21 mouse cellular contexts compared by ENCODE assay signal in the genomic region with DNA sequence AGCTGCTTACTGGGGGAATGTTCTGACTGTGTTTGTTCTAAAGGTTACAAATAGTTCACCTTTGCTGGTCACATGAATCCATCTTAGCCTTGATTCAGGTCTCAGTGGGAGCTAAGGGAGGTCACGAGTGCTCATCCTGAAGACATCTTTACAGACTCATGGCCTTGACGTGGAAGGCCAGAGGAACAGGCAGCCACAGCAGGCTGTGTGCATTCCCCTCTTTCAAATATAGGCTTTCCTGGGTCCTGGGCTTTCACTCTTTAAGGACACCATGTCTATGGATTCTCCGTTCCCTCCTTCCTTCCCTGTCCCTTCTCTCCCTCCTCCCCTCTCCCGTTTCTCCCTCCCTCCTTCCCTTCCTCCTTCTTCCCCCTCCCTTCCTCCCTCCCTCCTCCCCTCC. TPM values are rescaled to one million over a fixed set of nuclear protein-coding genes. Genes with fewer than 3 reads are reported as not detected.
DNase-seq lines count a peak whose midpoint lies in the region; ATAC-seq lines count a peak whose summit lies in the region.
"Had no signal": no experiment of that assay in that cellular context is flagged by ENCODE, and none has a peak within 500 bp of the region (broad histone marks: within the 10 kb centered on the region; RNA-seq: fewer than 3 reads in every experiment).

No protein-coding gene starts in this region.

- ATAC-seq in embryonic facial prominence, embryonic 13.5 days (ENCODE audit: insufficient number of reproducible peaks, insufficient read depth, low FRiP score, low TSS enrichment, low read depth): no peak
- ATAC-seq in limb, embryonic 13.5 days (ENCODE audit: low FRiP score, low read depth): no peak
- ATAC-seq: forebrain, embryonic 16.5 days; hindbrain, embryonic 16.5 days; Patski had no signal

- peaks cover 5% of the 10 kb centered on the region; the same call in 1 of the 2 replicates for H3K9me3 ChIP-seq in embryonic facial prominence, embryonic 13.5 days
- no peaks in the 10 kb centered on the region for H3K9me3 ChIP-seq in limb, embryonic 13.5 days
- H3K9me3 ChIP-seq: hindbrain, embryonic 12.5 days had no signal

- peak; percentile 61 for DNase-seq in heart, adult 11 months
- DNase-seq in heart, postnatal 10 days: no peak
- DNase-seq in ZHBTc4 (ENCODE audit: low read depth, low spot score): peak; percentile 15
- DNase-seq in layer of hippocampus, postnatal 10 days (ENCODE audit: low spot score in 2 of 2): no peak
- no peak for DNase-seq in T-cell, adult 2 months (ENCODE audit: low spot score)
- DNase-seq: adrenal gland, postnatal 14 days; cerebellum, adult 11-12 months; cerebellum, adult 9-10 months; cerebellum, postnatal 25 days; gastrocnemius, postnatal 14 days; heart, postnatal 36 days; kidney, adult 18-20 months had no signal

- peaks cover 11% of the 10 kb centered on the region for H3K4me1 ChIP-seq in embryonic facial prominence, embryonic 13.5 days
- peaks cover 12% of the 10 kb centered on the region for H3K4me1 ChIP-seq in limb, embryonic 13.5 days

- H3K4me2 ChIP-seq in embryonic facial prominence, embryonic 13.5 days: no peak overlapping the region
- no peak overlapping the region for H3K4me2 ChIP-seq in limb, embryonic 13.5 days (replicated peaks)
- H3K4me2 ChIP-seq: heart, embryonic 12.5 days; hindbrain, embryonic 12.5 days had no signal

- WGBS in embryonic facial prominence, embryonic 13.5 days: 76% methylated on average over 4 of the region's 4 CpGs
- WGBS in limb, embryonic 13.5 days: 82% methylated on average over 4 of the region's 4 CpGs

- intact Hi-C loops in heart, postnatal 10 days (cut with DNase I): loop anchor here (5.0 kb wide), 3 partner anchors 158 to 558 kb away; no protein-coding TSS in a partner anchor

- H3K9ac ChIP-seq in embryonic facial prominence, embryonic 13.5 days: no peak overlapping the region
- no peak overlapping the region for H3K9ac ChIP-seq in limb, embryonic 13.5 days
- H3K9ac ChIP-seq: heart, embryonic 12.5 days; hindbrain, embryonic 12.5 days had no signal

- H3K36me3 ChIP-seq in embryonic facial prominence, embryonic 13.5 days: peaks cover 13% of the 10 kb centered on the region
- peaks cover 12% of the 10 kb centered on the region for H3K36me3 ChIP-seq in limb, embryonic 13.5 days
- H3K36me3 ChIP-seq: heart, embryonic 12.5 days; hindbrain, embryonic 12.5 days had no signal

- 0 out of 2 replicates have a peak overlapping the region, but pooled peaks have one; percentile 100 for H3K27ac ChIP-seq in embryonic facial prominence, embryonic 13.5 days
- peak overlapping the region; percentile 95; the same call in 1 of the 2 replicates for H3K27ac ChIP-seq in limb, embryonic 13.5 days
- H3K27ac ChIP-seq: hindbrain, embryonic 12.5 days had no signal

- H3K27me3 ChIP-seq in embryonic facial prominence, embryonic 13.5 days: no peaks in the 10 kb centered on the region
- H3K27me3 ChIP-seq in limb, embryonic 13.5 days: no peaks in the 10 kb centered on the region
- H3K27me3 ChIP-seq: CH12.LX; heart, embryonic 12.5 days; hindbrain, embryonic 12.5 days; Patski had no signal

- H3K4me3 ChIP-seq in embryonic facial prominence, embryonic 13.5 days: no peak overlapping the region
- H3K4me3 ChIP-seq in limb, embryonic 13.5 days: no peak overlapping the region
- H3K4me3 ChIP-seq: erythroblast, embryonic 14.5 days; heart, embryonic 12.5 days; hindbrain, embryonic 12.5 days had no signal

RNA-seq across cellular contexts. Expression of a gene that starts 2.5 kb away (rescaled TPM):
- total RNA-seq in heart, postnatal 10 days (2021): 10 to 100 TPM; 70.2 to 80.5 TPM
- 188 and 209 TPM in 2 replicates for polyA plus RNA-seq in embryonic facial prominence, embryonic 13.5 days (2015; fragmentation: Nextera tagmentation; extraction: Ambion mirVana)
- 264 and 265 TPM in 2 replicates for polyA plus RNA-seq in limb, embryonic 13.5 days (2015; fragmentation: Nextera tagmentation; extraction: Ambion mirVana)
- total RNA-seq in layer of hippocampus, postnatal 10 days (2021): 10 to 100 TPM; 12.9 to 14.0 TPM
- total RNA-seq: CH12.LX had no signal
- polyA plus RNA-seq: erythroblast, embryonic 14.5 days had no signal

Comparison
In these comparisons a context has a peak if more than half of its experiments do, and no peak if none do; other contexts are left out.
1. DNase-seq: peak in heart, adult 11 months (single experiment) and ZHBTc4 (single experiment); none in heart, postnatal 10 days (0 of 2), layer of hippocampus, postnatal 10 days (0 of 2) and T-cell, adult 2 months (single experiment).
2. RNA of a gene that starts 2.5 kb away (total RNA-seq): 70.2 to 80.5 TPM in heart, postnatal 10 days; 12.9 to 14.0 TPM in layer of hippocampus, postnatal 10 days; every median in the first group is over 4 times any median in the second.